Mouse (Mus musculus): Measurements from ENCODE around the gene Zbtb7a.

Zbtb7a gene

GRCm38 (mm10) chr10:81138821-81139528, 4.0 kb downstream of the Zbtb7a start:
- no peak for DNase-seq (ENCODE audit: low read depth in 2 of 2, low spot score in 2 of 2)

GRCm38 (mm10) chr10:81139529-81139846, 4.5 kb downstream of the Zbtb7a start:
- DNase-seq (ENCODE audit: low read depth in 2 of 2, low spot score in 2 of 2), result no peak

GRCm38 (mm10) chr10:81140005-81140404, 5.0 kb downstream of the Zbtb7a start:
- no peak for DNase-seq (ENCODE audit: low read depth in 2 of 2, low spot score in 2 of 2)

- DNase-seq (ENCODE audit: low read depth in 2 of 2, low spot score in 2 of 2), result no peak
Measured at GRCm38 (mm10) chr10:81140717-81141454, 5.9 kb downstream of the Zbtb7a start.

GRCm38 (mm10) chr10:81141455-81142210, 6.6 kb downstream of the Zbtb7a start:
- DNase-seq (ENCODE audit: low read depth in 2 of 2, low spot score in 2 of 2), result no peak

GRCm38 (mm10) chr10:81142551-81142981, 7.5 kb downstream of the Zbtb7a start:
- no peak for DNase-seq (ENCODE audit: low read depth in 2 of 2, low spot score in 2 of 2)

GRCm38 (mm10) chr10:81143157-81143633, 8.2 kb downstream of the Zbtb7a start:
- no peak for DNase-seq (ENCODE audit: low read depth in 2 of 2, low spot score in 2 of 2)

GRCm38 (mm10) chr10:81143845-81144437, 8.9 kb downstream of the Zbtb7a start:
- no peak for DNase-seq (ENCODE audit: low read depth in 2 of 2, low spot score in 2 of 2)

GRCm38 (mm10) chr10:81144667-81145066, 9.6 kb downstream of the Zbtb7a start:
- no peak for DNase-seq (ENCODE audit: low read depth in 2 of 2, low spot score in 2 of 2)

GRCm38 (mm10) chr10:81145307-81145706, 10.3 kb downstream of the Zbtb7a start:
- no peak for DNase-seq (ENCODE audit: low read depth in 2 of 2, low spot score in 2 of 2)

- no peak for DNase-seq (ENCODE audit: low read depth in 2 of 2, low spot score in 2 of 2)
Measured at GRCm38 (mm10) chr10:81145778-81146177, 10.8 kb downstream of the Zbtb7a start.

GRCm38 (mm10) chr10:81146296-81146695, 11.3 kb downstream of the Zbtb7a start:
- no peak for DNase-seq (ENCODE audit: low read depth in 2 of 2, low spot score in 2 of 2)

- DNase-seq (ENCODE audit: low read depth in 2 of 2, low spot score in 2 of 2), result no peak
Measured at GRCm38 (mm10) chr10:81151261-81151660, 16.2 kb downstream of the Zbtb7a start.

GRCm38 (mm10) chr10:81152609-81153008, 17.6 kb downstream of the Zbtb7a start:
- no peak for DNase-seq (ENCODE audit: low read depth in 2 of 2, low spot score in 2 of 2)

GRCm38 (mm10) chr10:81154313-81154712, 19.3 kb downstream of the Zbtb7a start:
- DNase-seq (ENCODE audit: low read depth in 2 of 2, low spot score in 2 of 2), result no peak

GRCm38 (mm10) chr10:81154736-81155135, 19.7 kb downstream of the Zbtb7a start:
- DNase-seq (ENCODE audit: low read depth in 2 of 2, low spot score in 2 of 2), result no peak

GRCm38 (mm10) chr10:81161602-81162317, 26.7 kb downstream of the Zbtb7a start:
- no peak for DNase-seq (ENCODE audit: low read depth in 2 of 2, low spot score in 2 of 2)

- DNase-seq (ENCODE audit: low read depth in 2 of 2, low spot score in 2 of 2), result no peak
Measured at GRCm38 (mm10) chr10:81162318-81162652, 27.3 kb downstream of the Zbtb7a start.

GRCm38 (mm10) chr10:81165118-81165517, 30.1 kb downstream of the Zbtb7a start:
- DNase-seq (ENCODE audit: low read depth in 2 of 2, low spot score in 2 of 2), result no peak

- DNase-seq (ENCODE audit: low read depth in 2 of 2, low spot score in 2 of 2), result peak; percentile 100
Measured at GRCm38 (mm10) chr10:81167200-81168086, 32.4 kb downstream of the Zbtb7a start, which contains the start of gene Pias4. TSS of gene Pias4 (minus strand) at chr10:81167923.

Measured in CD8-positive naive resting alpha-beta T cell, adult 2 months (primary cell).